Mouse (Mus musculus): ENCODE measurements around the gene Tcirg1. TPM values are rescaled to one million over a fixed set of nuclear protein-coding genes. Genes with fewer than 3 reads are reported as not detected.
A peak's percentile ranks its signal among the peaks of the same experiment; 100 is the strongest.

Gene Tcirg1
- total RNA-seq, 2 experiments from 2014 or later: 22.2 to 46.3 TPM

GRCm38 (mm10) chr19:3903648-3904362 is 3.1 kb downstream of the Tcirg1 start:
- no peak for ATAC-seq (replicated peaks; ENCODE audit: low FRiP score, poor library complexity, severe bottlenecking)

- no peak for ATAC-seq (replicated peaks; ENCODE audit: low FRiP score, poor library complexity, severe bottlenecking)
Measured at GRCm38 (mm10) chr19:3902966-3903365, 4.0 kb downstream of the Tcirg1 start.

GRCm38 (mm10) chr19:3899618-3900017 is 7.3 kb downstream of the Tcirg1 start:
- no peak for ATAC-seq (replicated peaks; ENCODE audit: low FRiP score, poor library complexity, severe bottlenecking)

- ATAC-seq (replicated peaks; ENCODE audit: low FRiP score, poor library complexity, severe bottlenecking): no peak
Measured at GRCm38 (mm10) chr19:3898952-3899351, 8.0 kb downstream of the Tcirg1 start.

GRCm38 (mm10) chr19:3897557-3897956 is 9.4 kb downstream of the Tcirg1 start:
- ATAC-seq (replicated peaks; ENCODE audit: low FRiP score, poor library complexity, severe bottlenecking): no peak

- ATAC-seq (replicated peaks; ENCODE audit: low FRiP score, poor library complexity, severe bottlenecking): 0 out of 2 replicates have a peak, but pooled peaks have one; percentile 19
Measured at GRCm38 (mm10) chr19:3896208-3896607, 10.7 kb downstream of the Tcirg1 start.

- ATAC-seq (replicated peaks; ENCODE audit: low FRiP score, poor library complexity, severe bottlenecking): no peak
Measured at GRCm38 (mm10) chr19:3895171-3895631, 11.7 kb downstream of the Tcirg1 start.

GRCm38 (mm10) chr19:3894294-3894693 is 12.6 kb downstream of the Tcirg1 start:
- no peak for ATAC-seq (replicated peaks; ENCODE audit: low FRiP score, poor library complexity, severe bottlenecking)

- ATAC-seq (replicated peaks; ENCODE audit: low FRiP score, poor library complexity, severe bottlenecking): no peak
Measured at GRCm38 (mm10) chr19:3893545-3894116, 13.3 kb downstream of the Tcirg1 start.

- ATAC-seq (replicated peaks; ENCODE audit: low FRiP score, poor library complexity, severe bottlenecking): no peak
Measured at GRCm38 (mm10) chr19:3890181-3890580, 16.8 kb downstream of the Tcirg1 start.

GRCm38 (mm10) chr19:3889096-3889495 is 17.8 kb downstream of the Tcirg1 start:
- no peak for ATAC-seq (replicated peaks; ENCODE audit: low FRiP score, poor library complexity, severe bottlenecking)

- ATAC-seq (replicated peaks; ENCODE audit: low FRiP score, poor library complexity, severe bottlenecking): no peak
Measured at GRCm38 (mm10) chr19:3884325-3884990, 22.5 kb downstream of the Tcirg1 start.

- no peak for ATAC-seq (replicated peaks; ENCODE audit: low FRiP score, poor library complexity, severe bottlenecking)
Measured at GRCm38 (mm10) chr19:3882214-3882613, 24.7 kb downstream of the Tcirg1 start.

- ATAC-seq (replicated peaks; ENCODE audit: low FRiP score, poor library complexity, severe bottlenecking): no peak
Measured at GRCm38 (mm10) chr19:3880054-3880848, 26.7 kb downstream of the Tcirg1 start.

- no peak for ATAC-seq (replicated peaks; ENCODE audit: low FRiP score, poor library complexity, severe bottlenecking)
Measured at GRCm38 (mm10) chr19:3875045-3875444, 31.9 kb downstream of the Tcirg1 start.

- ATAC-seq (replicated peaks; ENCODE audit: low FRiP score, poor library complexity, severe bottlenecking): no peak
Measured at GRCm38 (mm10) chr19:3872373-3872772, 34.6 kb downstream of the Tcirg1 start.

GRCm38 (mm10) chr19:3871468-3871867 is 35.5 kb downstream of the Tcirg1 start:
- no peak for ATAC-seq (replicated peaks; ENCODE audit: low FRiP score, poor library complexity, severe bottlenecking)

GRCm38 (mm10) chr19:3868290-3868689 is 38.6 kb downstream of the Tcirg1 start:
- no peak for ATAC-seq (replicated peaks; ENCODE audit: low FRiP score, poor library complexity, severe bottlenecking)

GRCm38 (mm10) chr19:3864960-3865359 is 42.0 kb downstream of the Tcirg1 start:
- ATAC-seq (replicated peaks; ENCODE audit: low FRiP score, poor library complexity, severe bottlenecking): no peak

- ATAC-seq (replicated peaks; ENCODE audit: low FRiP score, poor library complexity, severe bottlenecking): no peak
Measured at GRCm38 (mm10) chr19:3862713-3863112, 44.2 kb downstream of the Tcirg1 start.
